ENCODE assay signal across 15 mouse cellular contexts in the genomic region with DNA sequence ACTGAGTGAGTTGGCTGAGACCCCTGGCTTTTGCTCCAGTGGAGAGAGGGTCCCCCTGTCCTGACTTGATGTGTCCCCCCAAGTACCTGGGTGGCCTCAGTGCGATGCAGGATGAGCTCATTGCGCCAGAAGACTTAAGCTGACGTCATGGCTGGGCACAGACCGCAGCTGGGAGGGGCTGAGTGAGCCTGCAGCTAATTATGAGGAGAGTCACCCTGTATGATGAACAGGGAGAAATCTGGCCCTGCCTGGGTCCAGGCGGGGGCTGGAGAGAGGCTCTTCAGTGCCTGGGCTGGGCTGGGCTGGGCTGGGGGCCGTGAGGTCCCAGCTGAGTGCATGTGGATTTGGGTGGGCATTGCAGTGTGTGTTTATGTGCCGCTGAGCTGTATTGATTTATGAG. TPM values are rescaled to one million over a fixed set of nuclear protein-coding genes. Genes with fewer than 3 reads are reported as not detected.
A peak's percentile ranks its signal among the peaks of the same experiment; 100 is the strongest.
DNase-seq lines count a peak whose midpoint lies in the region; ATAC-seq and TF ChIP-seq lines count a peak whose summit lies in the region.
"Had no signal": no experiment of that assay in that cellular context is flagged by ENCODE, and none has a peak within 500 bp of the region (broad histone marks: within the 10 kb centered on the region; RNA-seq: fewer than 3 reads in every experiment).

No protein-coding gene starts in this region.

- WGBS in forebrain, embryonic 13.5 days: 54% methylated on average over 7 of the region's 7 CpGs
- 83% methylated on average over 7 of the region's 7 CpGs for WGBS in forebrain, embryonic 10.5 days
- WGBS in lung, embryonic 14.5 days: 46% methylated on average over 7 of the region's 7 CpGs
- 33% methylated on average over 7 of the region's 7 CpGs for WGBS in stomach, embryonic 14.5 days

- H3K4me3 ChIP-seq in forebrain, embryonic 13.5 days: no peak overlapping the region
- no peak overlapping the region for H3K4me3 ChIP-seq in forebrain, embryonic 10.5 days
- no peak overlapping the region for H3K4me3 ChIP-seq in lung, embryonic 14.5 days (ENCODE audit: low read depth, low read length)
- no peak overlapping the region for H3K4me3 ChIP-seq in stomach, embryonic 14.5 days (ENCODE audit: low read depth, low read length)
- H3K4me3 ChIP-seq: liver, embryonic 13.5 days had no signal

- intact Hi-C loops in gastrocnemius, postnatal 14 days (cut with DNase I; ENCODE audit: low total_unique reads): no loop called here

- H3K36me3 ChIP-seq in forebrain, embryonic 13.5 days (ENCODE audit: poor library complexity, severe bottlenecking): no peaks in the 10 kb centered on the region
- H3K36me3 ChIP-seq in forebrain, embryonic 10.5 days (replicated peaks): no peaks in the 10 kb centered on the region
- no peaks in the 10 kb centered on the region for H3K36me3 ChIP-seq in lung, embryonic 14.5 days (ENCODE audit: insufficient read depth)
- no peaks in the 10 kb centered on the region for H3K36me3 ChIP-seq in stomach, embryonic 14.5 days (ENCODE audit: control insufficient read depth, insufficient read depth, low read length)
- H3K36me3 ChIP-seq: liver, embryonic 13.5 days had no signal

- H3K9ac ChIP-seq in forebrain, embryonic 13.5 days: no peak overlapping the region
- no peak overlapping the region for H3K9ac ChIP-seq in lung, embryonic 14.5 days
- no peak overlapping the region for H3K9ac ChIP-seq in stomach, embryonic 14.5 days (replicated peaks; ENCODE audit: low read depth, low read length)
- H3K9ac ChIP-seq: liver, embryonic 13.5 days had no signal

- TF ChIP-seq CTCF in lung, embryonic 14.5 days (IDR thresholded peaks at IDR 0.05; ENCODE audit: low read depth): no peak

- H3K4me2 ChIP-seq in forebrain, embryonic 13.5 days: no peak overlapping the region
- H3K4me2 ChIP-seq in lung, embryonic 14.5 days: no peak overlapping the region
- no peak overlapping the region for H3K4me2 ChIP-seq in stomach, embryonic 14.5 days (replicated peaks; ENCODE audit: low read depth, low read length)
- H3K4me2 ChIP-seq: liver, embryonic 13.5 days had no signal

- peak; percentile 41; the same call in 1 of the 2 replicates for ATAC-seq in forebrain, embryonic 13.5 days
- ATAC-seq in lung, embryonic 14.5 days (ENCODE audit: insufficient read depth): no peak
- ATAC-seq in stomach, embryonic 14.5 days (ENCODE audit: insufficient number of reproducible peaks, insufficient read depth, low FRiP score, low read depth): 0 out of 2 replicates have a peak, but pooled peaks have one; percentile 37
- ATAC-seq: inflammation-experienced regulatory T-cells, adult 6 months had no signal

- peaks cover 36% of the 10 kb centered on the region for H3K4me1 ChIP-seq in forebrain, embryonic 13.5 days
- peaks cover 43% of the 10 kb centered on the region for H3K4me1 ChIP-seq in forebrain, embryonic 10.5 days
- H3K4me1 ChIP-seq in lung, embryonic 14.5 days (ENCODE audit: insufficient read depth): peaks cover 14% of the 10 kb centered on the region
- H3K4me1 ChIP-seq in stomach, embryonic 14.5 days (ENCODE audit: control insufficient read depth, insufficient read depth, low read length): peaks cover 20% of the 10 kb centered on the region

- peaks cover 6% of the 10 kb centered on the region; the same call in 1 of the 2 replicates for H3K27me3 ChIP-seq in forebrain, embryonic 13.5 days
- peaks cover 28% of the 10 kb centered on the region for H3K27me3 ChIP-seq in forebrain, embryonic 10.5 days (ENCODE audit: poor library complexity, severe bottlenecking)
- H3K27me3 ChIP-seq in lung, embryonic 14.5 days (ENCODE audit: insufficient read depth, low read length): no peaks in the 10 kb centered on the region
- no peaks in the 10 kb centered on the region for H3K27me3 ChIP-seq in stomach, embryonic 14.5 days (ENCODE audit: control insufficient read depth, insufficient read depth, low read length)
- H3K27me3 ChIP-seq: liver, embryonic 13.5 days had no signal

- no peak for DNase-seq in forebrain, embryonic 10.5 days (ENCODE audit: extremely low spot score, low spot score)
- peak; percentile 36 for DNase-seq in lung, embryonic 14.5 days
- DNase-seq in lung, postnatal 25 days (ENCODE audit: low spot score): no peak
- DNase-seq in gastrocnemius, postnatal 14 days: peak; percentile 67
- no peak for DNase-seq in right cerebral cortex, postnatal 14 days
- DNase-seq in left cerebral cortex, adult 8-10 months (ENCODE audit: low spot score in 2 of 2): no peak
- DNase-seq: layer of hippocampus, adult 9-11 months; liver, embryonic 13.5 days; midbrain, embryonic 14.5 days; thymus, postnatal 25 days had no signal

- H3K9me3 ChIP-seq in forebrain, embryonic 13.5 days (replicated peaks): no peaks in the 10 kb centered on the region
- H3K9me3 ChIP-seq in forebrain, embryonic 10.5 days: no peaks in the 10 kb centered on the region
- no peaks in the 10 kb centered on the region for H3K9me3 ChIP-seq in lung, embryonic 14.5 days (ENCODE audit: low read depth, low read length)
- no peaks in the 10 kb centered on the region for H3K9me3 ChIP-seq in stomach, embryonic 14.5 days (ENCODE audit: control insufficient read depth, low read depth, low read length)
- H3K9me3 ChIP-seq: liver, embryonic 13.5 days had no signal

- H3K27ac ChIP-seq in forebrain, embryonic 13.5 days: no peak overlapping the region
- H3K27ac ChIP-seq in forebrain, embryonic 10.5 days: no peak overlapping the region
- no peak overlapping the region for H3K27ac ChIP-seq in lung, embryonic 14.5 days (ENCODE audit: low read depth)
- peak overlapping the region; percentile 40; the same call in 1 of the 2 replicates for H3K27ac ChIP-seq in stomach, embryonic 14.5 days (ENCODE audit: low read length)
- H3K27ac ChIP-seq: liver, embryonic 13.5 days had no signal

RNA-seq across cellular contexts. Expression of a gene that starts 2.6 kb away (rescaled TPM):
- polyA plus RNA-seq in forebrain, embryonic 13.5 days (2015; fragmentation: Nextera tagmentation; extraction: Ambion mirVana): 4.5 and 7.2 TPM in 2 replicates
- 8.5 and 8.6 TPM in 2 replicates for polyA plus RNA-seq in forebrain, embryonic 10.5 days (2016; fragmentation: Nextera tagmentation; extraction: Ambion mirVana)
- 8.1 and 11.1 TPM in 2 replicates for polyA plus RNA-seq in lung, embryonic 14.5 days (2014; fragmentation: Nextera tagmentation; extraction: Ambion mirVana)
- total RNA-seq in gastrocnemius, postnatal 14 days (2021): 100 to 1,000 TPM; 201 to 287 TPM
- 27.4 and 30.5 TPM in 2 replicates for polyA plus RNA-seq in stomach, embryonic 14.5 days (2014; fragmentation: Nextera tagmentation; extraction: Ambion mirVana)
- total RNA-seq in left cerebral cortex, adult 8-10 months (2022): 10 to 100 TPM in 3 of 4 experiments, 1 to 10 TPM in 1; 8.3 to 12.4 (median 11.7) TPM
- total RNA-seq: common myeloid progenitor, adult 5-6 weeks; granulocyte monocyte progenitor cell, adult 5-6 weeks had no signal
- polyA plus RNA-seq: inflammation-experienced regulatory T-cells, adult 6 months had no signal

Comparison
In these comparisons a context has a peak if more than half of its experiments do, and no peak if none do; other contexts are left out.
1. DNase-seq: peak in lung, embryonic 14.5 days (single experiment) and gastrocnemius, postnatal 14 days (single experiment); none in forebrain, embryonic 10.5 days (single experiment), lung, postnatal 25 days (single experiment), right cerebral cortex, postnatal 14 days (single experiment) and left cerebral cortex, adult 8-10 months (0 of 2).